Mouse (Mus musculus) cerebellum, postnatal 10 days (tissue): ENCODE measurements around the gene Gm30302.
"Not testable (repeated sequence)": the region's sequence is repeated elsewhere in the genome, so short reads cannot be mapped to it uniquely, and the experiment has no call there.

Experiments used
- DNase-seq, 2 experiments: peaks; one replicate each; pipeline ENCODE4 v3.0.0; 2021; ENCODE audit warnings: mixed read lengths in 2 of 2

The Gm30302 gene

GRCm38 (mm10) chr13:49798901-49799300 lies at the start of gene Gm30302:
Gene Gm30302, minus strand, starts transcription at chr13:49799001.
- no peak for DNase-seq

- DNase-seq: no peak
These were observed 48.0 kb upstream of the Gm30302 start for GRCm38 (mm10) chr13:49846751-49847150.

- DNase-seq: no peak
These were observed 47.3 kb upstream of the Gm30302 start for GRCm38 (mm10) chr13:49846141-49846540.

GRCm38 (mm10) chr13:49845663-49846062 lies 46.9 kb upstream of the Gm30302 start:
- no peak for DNase-seq

GRCm38 (mm10) chr13:49844071-49844470 lies 45.3 kb upstream of the Gm30302 start:
- no peak for DNase-seq

- no peak for DNase-seq
These were observed 42.4 kb upstream of the Gm30302 start for GRCm38 (mm10) chr13:49841186-49841585.

- DNase-seq: no peak
These were observed 31.6 kb upstream of the Gm30302 start for GRCm38 (mm10) chr13:49830355-49830754.

- no peak for DNase-seq
These were observed 26.5 kb upstream of the Gm30302 start for GRCm38 (mm10) chr13:49825300-49825699.

- no peak for DNase-seq
These were observed 16.2 kb upstream of the Gm30302 start for GRCm38 (mm10) chr13:49814958-49815357.

- no peak for DNase-seq
These were observed 15.6 kb upstream of the Gm30302 start for GRCm38 (mm10) chr13:49814420-49814819.

- no peak for DNase-seq
These were observed 8.3 kb upstream of the Gm30302 start for GRCm38 (mm10) chr13:49807146-49807545.

- no peak for DNase-seq
These were observed 10.0 kb downstream of the Gm30302 start for GRCm38 (mm10) chr13:49788563-49789393.

- DNase-seq: no peak
These were observed 14.9 kb downstream of the Gm30302 start for GRCm38 (mm10) chr13:49783899-49784298.

- DNase-seq: not testable (repeated sequence)
These were observed 27.3 kb downstream of the Gm30302 start for GRCm38 (mm10) chr13:49771536-49771935.

- DNase-seq: no peak
These were observed 29.7 kb downstream of the Gm30302 start for GRCm38 (mm10) chr13:49769111-49769510.

GRCm38 (mm10) chr13:49768048-49768447 lies 30.8 kb downstream of the Gm30302 start:
- no peak for DNase-seq

- DNase-seq: no peak
These were observed 32.5 kb downstream of the Gm30302 start for GRCm38 (mm10) chr13:49766269-49766668.

GRCm38 (mm10) chr13:49765306-49765705 lies 33.5 kb downstream of the Gm30302 start:
- DNase-seq: peak in 1 of 2 experiments; percentile 6

GRCm38 (mm10) chr13:49762208-49762607 lies 36.6 kb downstream of the Gm30302 start:
- DNase-seq: no peak

GRCm38 (mm10) chr13:49760675-49761074 lies 38.1 kb downstream of the Gm30302 start:
- DNase-seq: no peak

- DNase-seq: no peak
These were observed 40.8 kb downstream of the Gm30302 start for GRCm38 (mm10) chr13:49757966-49758365.

GRCm38 (mm10) chr13:49756591-49756990 lies 42.2 kb downstream of the Gm30302 start:
- DNase-seq: no peak

GRCm38 (mm10) chr13:49741285-49742040 lies 57.3 kb downstream of the Gm30302 start:
- no peak for DNase-seq

- no peak for DNase-seq
These were observed 60.8 kb downstream of the Gm30302 start for GRCm38 (mm10) chr13:49738011-49738410.
